Mouse (Mus musculus): ENCODE results near the gene Rmnd5a.

The Rmnd5a gene

DNA sequence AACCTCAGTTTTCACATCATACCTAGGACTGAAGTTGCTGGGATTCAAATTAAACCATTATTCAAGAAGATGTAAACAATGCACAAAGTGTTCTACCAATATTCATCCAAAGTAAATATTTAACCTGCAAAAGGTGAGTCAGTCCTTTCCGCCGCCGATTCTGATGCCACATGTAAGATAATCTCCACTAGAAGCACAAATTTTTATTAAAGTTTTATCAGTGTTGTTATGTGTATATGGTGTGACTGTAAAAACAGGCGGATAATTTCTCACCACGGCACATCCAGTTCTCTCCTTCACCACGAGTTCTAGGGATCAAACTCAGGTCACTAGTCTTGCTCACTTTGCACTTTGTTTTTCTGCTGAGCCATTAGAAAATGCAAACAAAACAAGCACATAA is 19.6 kb downstream of the Rmnd5a start:
- Histone ChIP-seq H3K36me3 (ENCODE audit: control insufficient read depth, insufficient read depth, low read length, poor library complexity, severe bottlenecking) (peaks cover 2% of the 10 kb centered on the region), H3K27me3 (ENCODE audit: control insufficient read depth, insufficient read depth, low read length, poor library complexity, severe bottlenecking) (no peaks in the 10 kb centered on the region)
- no peak for DNase-seq (ENCODE audit: low read depth, low spot score)

DNA sequence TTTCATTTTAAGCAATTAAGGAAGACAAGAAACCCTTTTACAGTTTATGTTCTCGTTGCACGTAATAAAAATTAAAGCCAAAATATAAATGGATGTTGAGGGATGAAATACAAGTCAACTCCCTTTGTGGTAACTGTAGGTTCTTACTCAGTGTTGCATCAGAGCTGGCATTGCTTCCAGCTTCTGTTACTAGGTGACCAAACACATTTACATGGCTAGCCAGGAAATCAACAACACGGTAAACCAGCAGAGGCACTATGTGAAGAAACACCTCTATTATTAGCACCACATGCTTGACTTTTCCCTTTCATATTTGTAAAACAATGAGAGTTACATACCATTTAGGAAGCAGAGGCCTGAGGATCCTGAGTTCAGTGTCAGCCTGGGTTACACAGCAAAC is 21.6 kb downstream of the Rmnd5a start:
- H3K27me3 ChIP-seq (ENCODE audit: control insufficient read depth, insufficient read depth, low read length, poor library complexity, severe bottlenecking), result no peaks in the 10 kb centered on the region
- no peak for DNase-seq (ENCODE audit: low read depth, low spot score)
- H3K36me3 ChIP-seq (ENCODE audit: control insufficient read depth, insufficient read depth, low read length, poor library complexity, severe bottlenecking), result no peaks in the 10 kb centered on the region

GRCm38 (mm10) chr6:71415446-71415845 is 25.0 kb downstream of the Rmnd5a start:
- peak; percentile 6 for DNase-seq (ENCODE audit: low read depth, low spot score)
- no peaks in the 10 kb centered on the region for H3K27me3 ChIP-seq (ENCODE audit: control insufficient read depth, insufficient read depth, low read length, poor library complexity, severe bottlenecking)
- 0 out of 2 replicates have a peak, but pooled peaks cover 2% of the 10 kb centered on the region for H3K36me3 ChIP-seq (ENCODE audit: control insufficient read depth, insufficient read depth, low read length, poor library complexity, severe bottlenecking)

- Histone ChIP-seq H3K36me3 (ENCODE audit: control insufficient read depth, insufficient read depth, low read length, poor library complexity, severe bottlenecking) (0 out of 2 replicates have a peak, but pooled peaks cover 2% of the 10 kb centered on the region), H3K27me3 (ENCODE audit: control insufficient read depth, insufficient read depth, low read length, poor library complexity, severe bottlenecking) (no peaks in the 10 kb centered on the region)
- DNase-seq (ENCODE audit: low read depth, low spot score), result no peak
These were observed 25.8 kb downstream of the Rmnd5a start for GRCm38 (mm10) chr6:71414624-71415023.

DNA sequence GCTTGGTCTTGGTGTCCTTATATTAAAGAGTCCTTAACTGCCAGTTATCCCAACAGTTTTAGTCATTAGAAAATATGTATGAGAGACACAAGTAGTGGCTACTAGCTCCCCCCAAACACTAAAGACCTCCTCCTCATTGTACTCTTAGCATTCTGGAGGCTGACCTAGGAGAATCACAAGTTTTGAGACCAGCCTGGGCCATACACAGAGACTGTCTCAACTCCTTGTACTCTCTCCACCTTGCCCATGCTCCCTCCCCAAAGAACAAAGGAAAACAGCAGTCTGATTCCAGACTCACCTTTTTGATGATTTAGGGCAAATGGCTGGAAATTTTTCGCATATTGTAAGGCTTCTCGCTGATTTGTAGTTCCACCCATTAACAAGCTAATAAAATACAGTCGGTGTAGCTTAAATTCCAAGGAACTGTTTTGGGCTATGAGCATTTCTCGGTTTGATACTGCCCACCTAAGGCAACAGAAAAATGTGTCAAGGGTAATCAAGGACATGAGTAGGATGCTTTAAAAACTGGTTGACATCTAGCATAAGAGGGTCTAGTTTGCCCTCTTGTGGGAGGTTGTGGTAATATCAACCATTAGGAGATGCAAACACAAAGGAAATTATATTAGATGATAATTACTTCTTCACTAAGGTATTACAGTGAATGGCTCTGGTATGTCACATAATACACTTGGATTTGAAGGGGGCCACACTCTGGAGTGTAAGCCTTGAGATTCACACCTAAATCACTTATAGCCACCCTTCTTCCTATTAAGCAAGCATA is 41.4 kb downstream of the Rmnd5a start:
- Histone ChIP-seq H3K27me3 (ENCODE audit: control insufficient read depth, insufficient read depth, low read length, poor library complexity, severe bottlenecking) (no peaks in the 10 kb centered on the region), H3K36me3 (ENCODE audit: control insufficient read depth, insufficient read depth, low read length, poor library complexity, severe bottlenecking) (peaks cover 3% of the 10 kb centered on the region; the same call in 1 of the 2 replicates)
- peak; percentile 61 for DNase-seq (ENCODE audit: low read depth, low spot score)

- H3K27me3 ChIP-seq (ENCODE audit: control insufficient read depth, insufficient read depth, low read length, poor library complexity, severe bottlenecking), result no peaks in the 10 kb centered on the region
- no peak for DNase-seq (ENCODE audit: low read depth, low spot score)
- peaks cover 8% of the 10 kb centered on the region; the same call in 1 of the 2 replicates for H3K36me3 ChIP-seq (ENCODE audit: control insufficient read depth, insufficient read depth, low read length, poor library complexity, severe bottlenecking)
These were observed 43.7 kb downstream of the Rmnd5a start for GRCm38 (mm10) chr6:71396761-71397160.

DNA sequence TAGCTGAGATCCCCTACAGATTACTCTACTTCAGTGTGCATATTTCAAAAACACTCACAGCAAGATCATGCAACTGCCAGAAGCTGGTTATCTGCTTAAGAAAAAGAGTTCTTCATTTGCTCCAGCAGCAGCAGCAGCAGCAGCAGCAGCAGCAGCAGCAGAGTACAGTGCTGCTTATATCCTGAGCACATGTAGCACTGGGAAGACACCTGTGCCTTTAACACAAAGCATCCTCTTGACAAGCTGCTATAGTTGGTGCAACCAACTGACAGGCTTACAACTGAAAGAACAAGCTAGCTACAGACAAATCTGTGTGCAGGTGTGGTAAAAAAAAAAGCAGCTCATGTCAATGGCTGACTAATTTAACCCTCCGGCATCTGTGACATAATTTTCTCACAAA is 44.4 kb downstream of the Rmnd5a start:
- no peaks in the 10 kb centered on the region for H3K27me3 ChIP-seq (ENCODE audit: control insufficient read depth, insufficient read depth, low read length, poor library complexity, severe bottlenecking)
- H3K36me3 ChIP-seq (ENCODE audit: control insufficient read depth, insufficient read depth, low read length, poor library complexity, severe bottlenecking), result peaks cover 8% of the 10 kb centered on the region; the same call in 1 of the 2 replicates
- no peak for DNase-seq (ENCODE audit: low read depth, low spot score)

DNA sequence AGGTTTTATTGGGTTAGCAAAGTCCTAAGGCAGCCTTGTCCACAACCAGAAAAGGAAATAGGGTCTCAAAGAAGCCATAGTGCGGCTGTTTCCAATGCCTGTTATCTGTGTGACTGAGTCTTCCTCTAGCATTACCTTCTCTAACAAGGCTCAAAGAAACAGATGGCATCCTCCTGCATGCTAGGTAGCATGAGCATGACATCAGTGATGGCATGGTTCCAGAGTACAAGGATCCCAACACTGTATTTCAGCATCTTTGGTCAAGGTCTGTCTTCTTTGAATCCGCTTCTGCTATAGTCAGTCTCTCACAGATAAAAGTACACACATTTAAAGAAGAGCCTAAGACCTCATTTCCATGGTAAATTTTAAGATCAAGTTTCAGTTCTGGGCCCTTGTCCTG is 49.9 kb downstream of the Rmnd5a start:
- Histone ChIP-seq H3K36me3 (ENCODE audit: control insufficient read depth, insufficient read depth, low read length, poor library complexity, severe bottlenecking) (peaks cover 6% of the 10 kb centered on the region; the same call in 1 of the 2 replicates), H3K27me3 (ENCODE audit: control insufficient read depth, insufficient read depth, low read length, poor library complexity, severe bottlenecking) (no peaks in the 10 kb centered on the region)
- DNase-seq (ENCODE audit: low read depth, low spot score), result no peak

DNA sequence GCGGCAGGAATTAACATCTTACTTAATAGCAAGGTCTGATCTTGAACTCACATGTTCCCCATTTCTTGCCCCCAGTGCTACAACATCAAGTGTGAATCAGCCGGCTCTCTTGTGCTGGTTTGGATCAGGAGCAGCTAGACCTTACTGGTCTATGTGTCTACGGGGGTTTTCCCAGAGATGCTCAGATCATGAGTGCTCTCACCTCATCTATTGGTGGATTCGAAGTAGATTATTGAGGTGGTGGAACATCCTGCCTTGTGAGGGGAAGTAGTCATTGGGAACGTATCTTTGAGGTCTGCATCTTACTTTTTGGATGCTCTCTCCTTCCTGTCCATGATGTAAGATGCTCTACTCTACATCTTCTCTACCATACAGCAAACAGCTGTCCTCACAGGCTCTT is 58.8 kb downstream of the Rmnd5a start:
- H3K36me3 ChIP-seq (ENCODE audit: control insufficient read depth, insufficient read depth, low read length, poor library complexity, severe bottlenecking), result no peaks in the 10 kb centered on the region
- DNase-seq (ENCODE audit: low read depth, low spot score), result no peak
- no peaks in the 10 kb centered on the region for H3K27me3 ChIP-seq (ENCODE audit: control insufficient read depth, insufficient read depth, low read length, poor library complexity, severe bottlenecking)

GRCm38 (mm10) chr6:71376711-71377110 is 63.7 kb downstream of the Rmnd5a start:
- Histone ChIP-seq H3K27me3 (ENCODE audit: control insufficient read depth, insufficient read depth, low read length, poor library complexity, severe bottlenecking) (no peaks in the 10 kb centered on the region), H3K36me3 (ENCODE audit: control insufficient read depth, insufficient read depth, low read length, poor library complexity, severe bottlenecking) (no peaks in the 10 kb centered on the region)
- no peak for DNase-seq (ENCODE audit: low read depth, low spot score)

DNA sequence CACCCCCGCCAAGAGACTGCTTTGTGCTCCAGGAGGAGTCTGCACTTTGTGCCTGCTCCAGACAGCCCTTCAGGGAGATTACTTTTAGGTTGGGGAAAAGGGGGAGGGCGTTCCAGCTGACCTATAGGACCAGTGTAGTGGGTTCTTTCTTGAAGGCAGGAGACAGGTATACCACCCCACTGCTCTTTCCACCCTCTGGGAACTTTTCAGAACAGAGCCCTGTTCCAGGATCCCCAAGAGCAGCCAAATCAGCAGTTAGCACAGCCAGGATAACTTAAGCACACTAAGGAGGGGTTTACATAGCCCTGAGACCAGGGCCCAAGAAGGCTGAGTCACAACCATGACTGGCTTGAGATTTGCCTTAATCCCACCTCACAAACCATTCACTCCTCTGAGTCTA is 65.5 kb downstream of the Rmnd5a start:
- Histone ChIP-seq H3K36me3 (ENCODE audit: control insufficient read depth, insufficient read depth, low read length, poor library complexity, severe bottlenecking) (no peaks in the 10 kb centered on the region), H3K27me3 (ENCODE audit: control insufficient read depth, insufficient read depth, low read length, poor library complexity, severe bottlenecking) (no peaks in the 10 kb centered on the region)
- DNase-seq (ENCODE audit: low read depth, low spot score), result no peak

DNA sequence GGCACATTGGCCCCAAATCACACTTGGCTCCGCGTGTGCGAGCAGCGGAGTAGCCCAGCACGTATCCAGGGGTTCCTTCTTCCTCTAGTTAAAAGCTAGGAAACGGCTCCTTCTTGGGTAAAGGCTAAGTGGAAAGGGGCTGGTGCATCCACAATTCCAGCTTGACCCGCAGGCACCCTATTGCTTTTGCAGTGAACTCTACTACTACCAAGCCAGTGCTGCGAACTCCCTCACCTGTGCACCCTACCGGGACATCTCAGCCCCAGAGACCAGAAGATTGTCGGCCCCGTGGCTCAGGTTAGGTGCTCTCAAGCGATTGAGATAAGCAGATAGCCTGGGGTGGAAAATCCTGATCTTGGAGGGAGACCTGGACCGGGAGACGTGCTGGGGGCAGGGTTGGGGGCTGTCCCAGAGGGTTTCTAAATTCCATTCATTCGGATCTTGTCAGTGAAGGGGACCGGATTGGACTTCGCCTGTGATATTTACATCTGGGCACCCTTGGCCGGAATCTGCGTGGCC is 66.1 kb downstream of the Rmnd5a start:
- Histone ChIP-seq H3K27me3 (ENCODE audit: control insufficient read depth, insufficient read depth, low read length, poor library complexity, severe bottlenecking) (no peaks in the 10 kb centered on the region), H3K36me3 (ENCODE audit: control insufficient read depth, insufficient read depth, low read length, poor library complexity, severe bottlenecking) (no peaks in the 10 kb centered on the region)
- no peak for DNase-seq (ENCODE audit: low read depth, low spot score)

GRCm38 (mm10) chr6:71373249-71373775 is 67.1 kb downstream of the Rmnd5a start, which contains the start of gene Cd8a:
Gene Cd8a, plus strand, starts transcription at chr6:71373427.
- no peak for DNase-seq (ENCODE audit: low read depth, low spot score)

DNA sequence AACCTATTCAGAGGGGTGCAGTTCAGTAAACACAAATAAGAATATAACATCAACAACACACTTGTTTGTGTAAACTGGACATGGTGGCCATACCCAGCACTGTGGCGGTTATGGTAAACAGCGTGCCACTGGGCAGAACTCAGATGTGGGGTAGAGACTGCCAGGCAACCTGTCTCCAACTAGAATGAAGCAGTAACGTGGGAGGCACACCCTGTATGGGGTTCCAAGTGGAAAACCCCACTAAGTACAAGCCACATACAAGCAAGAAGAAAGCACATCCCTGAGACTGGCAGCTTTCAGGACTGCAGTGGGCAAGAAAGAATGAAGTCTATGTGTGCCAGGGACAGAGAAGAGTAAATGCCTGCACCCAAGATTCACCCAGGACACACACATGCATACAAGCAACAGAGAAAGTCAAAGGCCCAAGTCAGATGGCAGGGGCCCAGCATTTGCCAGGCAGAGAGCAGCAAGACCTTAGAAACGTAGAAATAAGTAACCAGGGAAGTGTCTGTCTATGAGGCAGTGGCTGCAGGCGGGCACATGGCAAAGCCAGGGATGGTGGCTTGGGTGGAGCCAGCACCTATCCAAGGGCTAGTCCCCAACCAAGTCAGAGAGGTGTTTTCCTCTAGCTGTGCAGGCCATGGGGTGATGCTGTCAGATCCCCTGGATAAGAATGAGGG is 68.3 kb downstream of the Rmnd5a start:
- DNase-seq (ENCODE audit: low read depth, low spot score), result no peak
- Histone ChIP-seq H3K36me3 (ENCODE audit: control insufficient read depth, insufficient read depth, low read length, poor library complexity, severe bottlenecking) (no peaks in the 10 kb centered on the region), H3K27me3 (ENCODE audit: control insufficient read depth, insufficient read depth, low read length, poor library complexity, severe bottlenecking) (no peaks in the 10 kb centered on the region)

More at GRCm38 (mm10) chr6:71373249-71373775, 67.1 kb downstream of the Rmnd5a start, which contains the start of gene Cd8a:
- Histone ChIP-seq H3K27me3 (ENCODE audit: control insufficient read depth, insufficient read depth, low read length, poor library complexity, severe bottlenecking) (no peaks in the 10 kb centered on the region), H3K36me3 (ENCODE audit: control insufficient read depth, insufficient read depth, low read length, poor library complexity, severe bottlenecking) (no peaks in the 10 kb centered on the region)

GRCm38 (mm10) chr6:71371085-71371605 is 69.3 kb downstream of the Rmnd5a start:
- no peak for DNase-seq (ENCODE audit: low read depth, low spot score)
- Histone ChIP-seq H3K36me3 (ENCODE audit: control insufficient read depth, insufficient read depth, low read length, poor library complexity, severe bottlenecking) (no peaks in the 10 kb centered on the region), H3K27me3 (ENCODE audit: control insufficient read depth, insufficient read depth, low read length, poor library complexity, severe bottlenecking) (no peaks in the 10 kb centered on the region)

Data from splenic B cell, adult 2 months (primary cell).